Mouse (Mus musculus): ENCODE results near the gene Enpp5. TPM values are rescaled to one million over a fixed set of nuclear protein-coding genes. Genes with fewer than 3 reads are reported as not detected.

Enpp5 gene
- polyA plus RNA-seq, 1 experiment from 2014 or later = 137 TPM

- 100% methylated on average over 1 of the region's 1 CpGs for WGBS
- Histone ChIP-seq H3K9me3 (ENCODE audit: control insufficient read depth, low read length) (no peaks in the 10 kb centered on the region), H3K4me3 (ENCODE audit: low read length) (no peak overlapping the region), H3K4me2 (ENCODE audit: low read length) (no peak overlapping the region), H3K4me1 (ENCODE audit: control insufficient read depth, insufficient read depth, low read depth, low read length) (no peaks in the 10 kb centered on the region), H3K9ac (ENCODE audit: low read depth, low read length) (no peak overlapping the region), H3K36me3 (ENCODE audit: control insufficient read depth, insufficient read depth, low read length) (no peaks in the 10 kb centered on the region), H3K27ac (ENCODE audit: low read depth, low read length) (no peak overlapping the region), H3K27me3 (replicated peaks; ENCODE audit: control insufficient read depth, insufficient read depth, low read length) (no peaks in the 10 kb centered on the region)
- ATAC-seq = no peak
These were observed 21.5 kb upstream of the Enpp5 start for GRCm38 (mm10) chr17:44057123-44057522.

- no peaks in the 10 kb centered on the region for H3K27me3 ChIP-seq (replicated peaks; ENCODE audit: control insufficient read depth, insufficient read depth, low read length)
- H3K4me1 ChIP-seq (ENCODE audit: control insufficient read depth, insufficient read depth, low read depth, low read length) = no peaks in the 10 kb centered on the region
- ATAC-seq = no peak
- no peaks in the 10 kb centered on the region for H3K36me3 ChIP-seq (ENCODE audit: control insufficient read depth, insufficient read depth, low read length)
- no peak overlapping the region for H3K4me3 ChIP-seq (ENCODE audit: low read length)
- no peak overlapping the region for H3K27ac ChIP-seq (ENCODE audit: low read depth, low read length)
- no peak overlapping the region for H3K9ac ChIP-seq (ENCODE audit: low read depth, low read length)
- H3K4me2 ChIP-seq (ENCODE audit: low read length) = no peak overlapping the region
- H3K9me3 ChIP-seq (ENCODE audit: control insufficient read depth, low read length) = no peaks in the 10 kb centered on the region
These were observed 20.5 kb upstream of the Enpp5 start for GRCm38 (mm10) chr17:44058145-44058544.

GRCm38 (mm10) chr17:44060781-44061180, 17.8 kb upstream of the Enpp5 start:
- Histone ChIP-seq H3K27me3 (replicated peaks; ENCODE audit: control insufficient read depth, insufficient read depth, low read length) (no peaks in the 10 kb centered on the region), H3K9ac (ENCODE audit: low read depth, low read length) (no peak overlapping the region), H3K4me3 (ENCODE audit: low read length) (no peak overlapping the region), H3K27ac (ENCODE audit: low read depth, low read length) (no peak overlapping the region), H3K36me3 (ENCODE audit: control insufficient read depth, insufficient read depth, low read length) (no peaks in the 10 kb centered on the region), H3K4me2 (ENCODE audit: low read length) (no peak overlapping the region), H3K4me1 (ENCODE audit: control insufficient read depth, insufficient read depth, low read depth, low read length) (no peaks in the 10 kb centered on the region), H3K9me3 (ENCODE audit: control insufficient read depth, low read length) (no peaks in the 10 kb centered on the region)
- ATAC-seq = no peak
- WGBS = 100% methylated on average over 1 of the region's 1 CpGs

- no peak overlapping the region for H3K4me3 ChIP-seq (ENCODE audit: low read length)
- ATAC-seq = no peak
- H3K36me3 ChIP-seq (ENCODE audit: control insufficient read depth, insufficient read depth, low read length) = no peaks in the 10 kb centered on the region
- 84% methylated on average over 5 of the region's 5 CpGs for WGBS
- H3K27me3 ChIP-seq (replicated peaks; ENCODE audit: control insufficient read depth, insufficient read depth, low read length) = no peaks in the 10 kb centered on the region
- H3K4me1 ChIP-seq (ENCODE audit: control insufficient read depth, insufficient read depth, low read depth, low read length) = no peaks in the 10 kb centered on the region
- no peak overlapping the region for H3K4me2 ChIP-seq (ENCODE audit: low read length)
- no peak overlapping the region for H3K27ac ChIP-seq (ENCODE audit: low read depth, low read length)
- no peak overlapping the region for H3K9ac ChIP-seq (ENCODE audit: low read depth, low read length)
- H3K9me3 ChIP-seq (ENCODE audit: control insufficient read depth, low read length) = no peaks in the 10 kb centered on the region
These were observed 17.2 kb upstream of the Enpp5 start for GRCm38 (mm10) chr17:44061289-44061890.

- ATAC-seq = no peak
- Histone ChIP-seq H3K9ac (ENCODE audit: low read depth, low read length) (no peak overlapping the region), H3K27ac (ENCODE audit: low read depth, low read length) (no peak overlapping the region), H3K4me3 (ENCODE audit: low read length) (no peak overlapping the region), H3K36me3 (ENCODE audit: control insufficient read depth, insufficient read depth, low read length) (no peaks in the 10 kb centered on the region), H3K9me3 (ENCODE audit: control insufficient read depth, low read length) (no peaks in the 10 kb centered on the region), H3K27me3 (replicated peaks; ENCODE audit: control insufficient read depth, insufficient read depth, low read length) (no peaks in the 10 kb centered on the region), H3K4me1 (ENCODE audit: control insufficient read depth, insufficient read depth, low read depth, low read length) (no peaks in the 10 kb centered on the region), H3K4me2 (ENCODE audit: low read length) (no peak overlapping the region)
- 78% methylated on average over 6 of the region's 6 CpGs for WGBS
These were observed 9.7 kb upstream of the Enpp5 start for GRCm38 (mm10) chr17:44068876-44069275.

GRCm38 (mm10) chr17:44071680-44072079, 6.9 kb upstream of the Enpp5 start:
- no peak for ATAC-seq
- Histone ChIP-seq H3K36me3 (ENCODE audit: control insufficient read depth, insufficient read depth, low read length) (no peaks in the 10 kb centered on the region), H3K4me1 (ENCODE audit: control insufficient read depth, insufficient read depth, low read depth, low read length) (no peaks in the 10 kb centered on the region), H3K9me3 (ENCODE audit: control insufficient read depth, low read length) (no peaks in the 10 kb centered on the region), H3K27me3 (replicated peaks; ENCODE audit: control insufficient read depth, insufficient read depth, low read length) (no peaks in the 10 kb centered on the region), H3K9ac (ENCODE audit: low read depth, low read length) (no peak overlapping the region), H3K4me3 (ENCODE audit: low read length) (no peak overlapping the region), H3K27ac (ENCODE audit: low read depth, low read length) (no peak overlapping the region), H3K4me2 (ENCODE audit: low read length) (no peak overlapping the region)

- Histone ChIP-seq H3K36me3 (ENCODE audit: control insufficient read depth, insufficient read depth, low read length) (peaks cover 3% of the 10 kb centered on the region), H3K4me3 (ENCODE audit: low read length) (no peak overlapping the region), H3K4me2 (ENCODE audit: low read length) (no peak overlapping the region)
These were observed 3.0 kb upstream of the Enpp5 start for GRCm38 (mm10) chr17:44075601-44076000.

GRCm38 (mm10) chr17:44076051-44076680, 2.4 kb upstream of the Enpp5 start:
- Histone ChIP-seq H3K9me3 (ENCODE audit: control insufficient read depth, low read length) (no peaks in the 10 kb centered on the region), H3K4me3 (ENCODE audit: low read length) (no peak overlapping the region), H3K36me3 (ENCODE audit: control insufficient read depth, insufficient read depth, low read length) (peaks cover 8% of the 10 kb centered on the region), H3K27ac (ENCODE audit: low read depth, low read length) (no peak overlapping the region), H3K4me2 (ENCODE audit: low read length) (no peak overlapping the region), H3K9ac (ENCODE audit: low read depth, low read length) (no peak overlapping the region), H3K27me3 (replicated peaks; ENCODE audit: control insufficient read depth, insufficient read depth, low read length) (no peaks in the 10 kb centered on the region), H3K4me1 (ENCODE audit: control insufficient read depth, insufficient read depth, low read depth, low read length) (peaks cover 6% of the 10 kb centered on the region)
- ATAC-seq = no peak
- 55% methylated on average over 6 of the region's 6 CpGs for WGBS

More at GRCm38 (mm10) chr17:44075601-44076000, 3.0 kb upstream of the Enpp5 start:
- WGBS = 66% methylated on average over 3 of the region's 3 CpGs
- no peak for ATAC-seq
- no peaks in the 10 kb centered on the region for H3K27me3 ChIP-seq (replicated peaks; ENCODE audit: control insufficient read depth, insufficient read depth, low read length)
- H3K4me1 ChIP-seq (ENCODE audit: control insufficient read depth, insufficient read depth, low read depth, low read length) = peaks cover 6% of the 10 kb centered on the region
- no peaks in the 10 kb centered on the region for H3K9me3 ChIP-seq (ENCODE audit: control insufficient read depth, low read length)
- H3K27ac ChIP-seq (ENCODE audit: low read depth, low read length) = no peak overlapping the region
- no peak overlapping the region for H3K9ac ChIP-seq (ENCODE audit: low read depth, low read length)

GRCm38 (mm10) chr17:44077146-44077842, 1.3 kb upstream of the Enpp5 start:
- Histone ChIP-seq H3K36me3 (ENCODE audit: control insufficient read depth, insufficient read depth, low read length) (peaks cover 15% of the 10 kb centered on the region), H3K4me1 (ENCODE audit: control insufficient read depth, insufficient read depth, low read depth, low read length) (peaks cover 17% of the 10 kb centered on the region), H3K4me3 (ENCODE audit: low read length) (no peak overlapping the region), H3K9ac (ENCODE audit: low read depth, low read length) (no peak overlapping the region), H3K9me3 (ENCODE audit: control insufficient read depth, low read length) (no peaks in the 10 kb centered on the region), H3K27ac (ENCODE audit: low read depth, low read length) (no peak overlapping the region), H3K4me2 (ENCODE audit: low read length) (no peak overlapping the region), H3K27me3 (replicated peaks; ENCODE audit: control insufficient read depth, insufficient read depth, low read length) (no peaks in the 10 kb centered on the region)
- WGBS = 80% methylated on average over 12 of the region's 12 CpGs
- no peak for ATAC-seq

Data from hindbrain, embryonic 16.5 days (tissue).